Mouse (Mus musculus): Measurements from ENCODE around the gene Dpm3. TPM values are rescaled to one million over a fixed set of nuclear protein-coding genes. Genes with fewer than 3 reads are reported as not detected.
A peak's percentile ranks its signal among the peaks of the same experiment; 100 is the strongest.

Dpm3 gene
- polyA plus RNA-seq, 2 experiments = 64.3 to 89.7 TPM

GRCm38 (mm10) chr3:89226900-89227299 lies 32.3 kb upstream of the Dpm3 start, which contains the start of gene Mtx1:
Mtx1 (minus strand) TSS chr3:89227088.
- H3K36me3 ChIP-seq (replicated peaks; ENCODE audit: control insufficient read depth, insufficient read depth, low read depth) = no peaks in the 10 kb centered on the region
- no peak within 1 kb of the TSS for H3K9ac ChIP-seq (replicated peaks)
- H3K9me3 ChIP-seq (ENCODE audit: control insufficient read depth, low read length) = no peaks in the 10 kb centered on the region
- WGBS (ENCODE audit: insufficient replicate concordance) = 15% methylated on average over 20 of the region's 21 CpGs
- H3K27me3 ChIP-seq (ENCODE audit: control insufficient read depth, insufficient read depth, low read length) = peaks cover 38% of the 10 kb centered on the region
- H3K4me2 ChIP-seq (ENCODE audit: low read depth) = peak within 1 kb of the TSS; percentile 62
- H3K4me1 ChIP-seq (replicated peaks; ENCODE audit: control insufficient read depth in 2 of 2, insufficient read depth in 2 of 2, low read length in 1 of 2) = peaks cover 0 to 5% of the 10 kb centered on the region in 2 experiments; a peak in 1 of 4 replicates
- ATAC-seq (ENCODE audit: insufficient read depth) = peak; percentile 4; the same call in 1 of the 2 replicates
- no peak for DNase-seq (ENCODE audit: low read depth in 3 of 3, low spot score in 3 of 3)
- H3K4me3 ChIP-seq (ENCODE audit: insufficient read depth in 1 of 2, low read depth in 2 of 2, low read length in 2 of 2) = peak within 1 kb of the TSS in 1 of 2 experiments; percentile 43; a peak in 3 of 4 replicates
- TF ChIP-seq EP300 (IDR thresholded peaks at IDR 0.05; ENCODE audit: low read depth) (no peak), CTCF (IDR thresholded peaks at IDR 0.05; ENCODE audit: low read depth) (no peak)
- H3K27ac ChIP-seq = no peak within 1 kb of the TSS

- Histone ChIP-seq H3K27ac (no peak overlapping the region), H3K27me3 (ENCODE audit: control insufficient read depth, insufficient read depth, low read length) (peaks cover 38% of the 10 kb centered on the region), H3K4me2 (ENCODE audit: low read depth) (peak overlapping the region; percentile 62), H3K36me3 (replicated peaks; ENCODE audit: control insufficient read depth, insufficient read depth, low read depth) (no peaks in the 10 kb centered on the region), H3K4me3 (ENCODE audit: insufficient read depth in 1 of 2, low read depth in 2 of 2, low read length in 2 of 2) (peak overlapping the region in 1 of 2 experiments; percentile 43; a peak in 3 of 4 replicates), H3K9ac (replicated peaks) (no peak overlapping the region), H3K4me1 (replicated peaks; ENCODE audit: control insufficient read depth in 2 of 2, insufficient read depth in 2 of 2, low read length in 1 of 2) (peaks cover 0 to 5% of the 10 kb centered on the region in 2 experiments; a peak in 1 of 4 replicates), H3K9me3 (ENCODE audit: control insufficient read depth, low read length) (no peaks in the 10 kb centered on the region)
- 5% methylated on average over 41 of the region's 41 CpGs for WGBS (ENCODE audit: insufficient replicate concordance)
- TF ChIP-seq EP300 (IDR thresholded peaks at IDR 0.05; ENCODE audit: low read depth) = no peak
- TF ChIP-seq CTCF (IDR thresholded peaks at IDR 0.05; ENCODE audit: low read depth) = no peak
- ATAC-seq (ENCODE audit: insufficient read depth) (peak; percentile 27; the same call in 1 of the 2 replicates), DNase-seq (ENCODE audit: low read depth in 3 of 3, low spot score in 3 of 3) (peak in 1 of 3 experiments; percentile 58)
These were observed 31.6 kb upstream of the Dpm3 start for GRCm38 (mm10) chr3:89227307-89228179.

GRCm38 (mm10) chr3:89228180-89228549 lies 31.0 kb upstream of the Dpm3 start:
- WGBS (ENCODE audit: insufficient replicate concordance) = under 1% methylated on average over 20 of the region's 20 CpGs
- H3K36me3 ChIP-seq (replicated peaks; ENCODE audit: control insufficient read depth, insufficient read depth, low read depth) = no peaks in the 10 kb centered on the region
- no peak overlapping the region for H3K27ac ChIP-seq
- DNase-seq (ENCODE audit: low read depth in 3 of 3, low spot score in 3 of 3) = peak; percentile 43 to 58 (median 53)
- peak overlapping the region; percentile 43 to 66 for H3K4me3 ChIP-seq (ENCODE audit: insufficient read depth in 1 of 2, low read depth in 2 of 2, low read length in 2 of 2)
- H3K4me2 ChIP-seq (ENCODE audit: low read depth) = peak overlapping the region; percentile 62
- peaks cover 38% of the 10 kb centered on the region for H3K27me3 ChIP-seq (ENCODE audit: control insufficient read depth, insufficient read depth, low read length)
- H3K9ac ChIP-seq (replicated peaks) = peak overlapping the region; percentile 4; the same call in 1 of the 2 replicates
- TF ChIP-seq EP300 (IDR thresholded peaks at IDR 0.05; ENCODE audit: low read depth) = no peak
- peak; percentile 98 for TF ChIP-seq CTCF (IDR thresholded peaks at IDR 0.05; ENCODE audit: low read depth)
- peaks cover 0 to 5% of the 10 kb centered on the region in 2 experiments; a peak in 1 of 4 replicates for H3K4me1 ChIP-seq (replicated peaks; ENCODE audit: control insufficient read depth in 2 of 2, insufficient read depth in 2 of 2, low read length in 1 of 2)
- ATAC-seq (ENCODE audit: insufficient read depth) = peak; percentile 55; the same call in 1 of the 2 replicates
- H3K9me3 ChIP-seq (ENCODE audit: control insufficient read depth, low read length) = no peaks in the 10 kb centered on the region

- DNase-seq (ENCODE audit: low read depth in 3 of 3, low spot score in 3 of 3) (no peak), ATAC-seq (ENCODE audit: insufficient read depth) (no peak)
- no peak for TF ChIP-seq EP300 (IDR thresholded peaks at IDR 0.05; ENCODE audit: low read depth)
- TF ChIP-seq CTCF (IDR thresholded peaks at IDR 0.05; ENCODE audit: low read depth) = no peak
- Histone ChIP-seq H3K9me3 (ENCODE audit: control insufficient read depth, low read length) (no peaks in the 10 kb centered on the region), H3K4me2 (ENCODE audit: low read depth) (peak within 1 kb of the TSS; percentile 62), H3K4me3 (ENCODE audit: insufficient read depth in 1 of 2, low read depth in 2 of 2, low read length in 2 of 2) (peak within 1 kb of the TSS; percentile 43 to 66), H3K9ac (replicated peaks) (peak within 1 kb of the TSS; percentile 4; the same call in 1 of the 2 replicates), H3K27ac (no peak within 1 kb of the TSS), H3K4me1 (replicated peaks; ENCODE audit: control insufficient read depth in 2 of 2, insufficient read depth in 2 of 2, low read length in 1 of 2) (peaks cover 0 to 5% of the 10 kb centered on the region in 2 experiments; a peak in 1 of 4 replicates), H3K27me3 (ENCODE audit: control insufficient read depth, insufficient read depth, low read length) (peaks cover 38% of the 10 kb centered on the region), H3K36me3 (replicated peaks; ENCODE audit: control insufficient read depth, insufficient read depth, low read depth) (no peaks in the 10 kb centered on the region)
- 40% methylated on average over 10 of the region's 10 CpGs for WGBS (ENCODE audit: insufficient replicate concordance)
These were observed 30.3 kb upstream of the Dpm3 start, which contains the start of gene Muc1 for GRCm38 (mm10) chr3:89228836-89229235. Muc1 (plus strand) TSS chr3:89229057.

GRCm38 (mm10) chr3:89229276-89229675 lies 29.9 kb upstream of the Dpm3 start:
- no peak overlapping the region for H3K4me2 ChIP-seq (ENCODE audit: low read depth)
- H3K4me3 ChIP-seq (ENCODE audit: insufficient read depth in 1 of 2, low read depth in 2 of 2, low read length in 2 of 2) = no peak overlapping the region
- WGBS (ENCODE audit: insufficient replicate concordance) = 79% methylated on average over 4 of the region's 4 CpGs
- H3K27ac ChIP-seq = no peak overlapping the region
- no peak for TF ChIP-seq EP300 (IDR thresholded peaks at IDR 0.05; ENCODE audit: low read depth)
- no peak for TF ChIP-seq CTCF (IDR thresholded peaks at IDR 0.05; ENCODE audit: low read depth)
- peaks cover 38% of the 10 kb centered on the region for H3K27me3 ChIP-seq (ENCODE audit: control insufficient read depth, insufficient read depth, low read length)
- no peaks in the 10 kb centered on the region for H3K36me3 ChIP-seq (replicated peaks; ENCODE audit: control insufficient read depth, insufficient read depth, low read depth)
- H3K4me1 ChIP-seq (replicated peaks; ENCODE audit: control insufficient read depth in 2 of 2, insufficient read depth in 2 of 2, low read length in 1 of 2) = peaks cover 0 to 5% of the 10 kb centered on the region in 2 experiments; a peak in 1 of 4 replicates
- DNase-seq (ENCODE audit: low read depth in 3 of 3, low spot score in 3 of 3) = no peak
- no peaks in the 10 kb centered on the region for H3K9me3 ChIP-seq (ENCODE audit: control insufficient read depth, low read length)
- no peak overlapping the region for H3K9ac ChIP-seq (replicated peaks)
- no peak for ATAC-seq (ENCODE audit: insufficient read depth)

Data from liver, embryonic 14.5 days (tissue).